Mouse (Mus musculus): ENCODE measurements at regions not wholly inside any gene's neighbourhood (a gene's known extent, or its start where the extent isn't known, plus 50 kb on each side); places are given as distances from the start of the nearest gene placed in this dataset.

- no peaks in the 10 kb centered on the region for H3K4me1 ChIP-seq
- no peaks in the 10 kb centered on the region for H3K36me3 ChIP-seq
- H3K9ac ChIP-seq (replicated peaks) = no peak overlapping the region
- H3K9me3 ChIP-seq = no peaks in the 10 kb centered on the region
- WGBS = 83% methylated on average over 6 of the region's 6 CpGs
- H3K27me3 ChIP-seq = no peaks in the 10 kb centered on the region
- H3K27ac ChIP-seq (replicated peaks) = no peak overlapping the region
- no peak overlapping the region for H3K4me3 ChIP-seq
- no peak for ATAC-seq (ENCODE audit: low FRiP score, low read depth)
- H3K4me2 ChIP-seq (replicated peaks) = no peak overlapping the region
Measured at GRCm38 (mm10) chr9:83265736-83266135, 119.3 kb upstream of the Hmgn3 start.

GRCm38 (mm10) chr9:83259511-83259910 lies 113.0 kb upstream of the Hmgn3 start:
- Histone ChIP-seq H3K4me3 (no peak overlapping the region), H3K9ac (replicated peaks) (no peak overlapping the region), H3K27me3 (no peaks in the 10 kb centered on the region), H3K4me2 (replicated peaks) (no peak overlapping the region), H3K36me3 (no peaks in the 10 kb centered on the region), H3K4me1 (no peaks in the 10 kb centered on the region), H3K9me3 (no peaks in the 10 kb centered on the region), H3K27ac (replicated peaks) (no peak overlapping the region)
- ATAC-seq (ENCODE audit: low FRiP score, low read depth) = no peak
- WGBS = 82% methylated on average over 5 of the region's 5 CpGs

- Histone ChIP-seq H3K27me3 (no peaks in the 10 kb centered on the region), H3K9ac (replicated peaks) (no peak overlapping the region), H3K4me2 (replicated peaks) (no peak overlapping the region), H3K4me1 (no peaks in the 10 kb centered on the region), H3K4me3 (no peak overlapping the region), H3K9me3 (no peaks in the 10 kb centered on the region), H3K36me3 (no peaks in the 10 kb centered on the region), H3K27ac (replicated peaks) (no peak overlapping the region)
- WGBS = 87% methylated on average over 3 of the region's 3 CpGs
- ATAC-seq (ENCODE audit: low FRiP score, low read depth) = no peak
Measured at GRCm38 (mm10) chr9:83258986-83259385, 112.5 kb upstream of the Hmgn3 start.

- Histone ChIP-seq H3K27me3 (no peaks in the 10 kb centered on the region), H3K4me2 (replicated peaks) (no peak overlapping the region), H3K4me3 (no peak overlapping the region), H3K4me1 (no peaks in the 10 kb centered on the region), H3K9me3 (no peaks in the 10 kb centered on the region), H3K27ac (replicated peaks) (no peak overlapping the region), H3K9ac (replicated peaks) (no peak overlapping the region), H3K36me3 (no peaks in the 10 kb centered on the region)
- no peak for ATAC-seq (ENCODE audit: low FRiP score, low read depth)
- WGBS = 87% methylated on average over 3 of the region's 3 CpGs
Measured at GRCm38 (mm10) chr9:83258476-83258875, 112.0 kb upstream of the Hmgn3 start.

GRCm38 (mm10) chr9:83254356-83254755 lies 107.9 kb upstream of the Hmgn3 start:
- WGBS = 95% methylated on average over 6 of the region's 6 CpGs
- no peaks in the 10 kb centered on the region for H3K27me3 ChIP-seq
- no peak overlapping the region for H3K4me2 ChIP-seq (replicated peaks)
- H3K36me3 ChIP-seq = no peaks in the 10 kb centered on the region
- H3K9me3 ChIP-seq = no peaks in the 10 kb centered on the region
- no peak for ATAC-seq (ENCODE audit: low FRiP score, low read depth)
- no peak overlapping the region for H3K9ac ChIP-seq (replicated peaks)
- H3K27ac ChIP-seq (replicated peaks) = no peak overlapping the region
- no peaks in the 10 kb centered on the region for H3K4me1 ChIP-seq
- no peak overlapping the region for H3K4me3 ChIP-seq

- WGBS = 89% methylated on average over 11 of the region's 11 CpGs
Measured at GRCm38 (mm10) chr9:83253789-83254188, 107.3 kb upstream of the Hmgn3 start.

GRCm38 (mm10) chr9:83251793-83252192 lies 105.3 kb upstream of the Hmgn3 start:
- Histone ChIP-seq H3K4me3 (no peak overlapping the region), H3K27ac (replicated peaks) (no peak overlapping the region), H3K27me3 (no peaks in the 10 kb centered on the region), H3K4me1 (no peaks in the 10 kb centered on the region), H3K9ac (replicated peaks) (no peak overlapping the region), H3K9me3 (no peaks in the 10 kb centered on the region), H3K4me2 (replicated peaks) (no peak overlapping the region), H3K36me3 (no peaks in the 10 kb centered on the region)
- 77% methylated on average over 5 of the region's 5 CpGs for WGBS
- no peak for ATAC-seq (ENCODE audit: low FRiP score, low read depth)

More at GRCm38 (mm10) chr9:83253789-83254188, 107.3 kb upstream of the Hmgn3 start:
- H3K9me3 ChIP-seq = no peaks in the 10 kb centered on the region
- no peaks in the 10 kb centered on the region for H3K36me3 ChIP-seq
- no peak overlapping the region for H3K4me3 ChIP-seq
- no peaks in the 10 kb centered on the region for H3K4me1 ChIP-seq
- no peak for ATAC-seq (ENCODE audit: low FRiP score, low read depth)
- H3K27ac ChIP-seq (replicated peaks) = no peak overlapping the region
- H3K27me3 ChIP-seq = no peaks in the 10 kb centered on the region
- H3K4me2 ChIP-seq (replicated peaks) = no peak overlapping the region
- H3K9ac ChIP-seq (replicated peaks) = no peak overlapping the region

- Histone ChIP-seq H3K4me3 (no peak overlapping the region), H3K4me2 (replicated peaks) (no peak overlapping the region), H3K9ac (replicated peaks) (no peak overlapping the region), H3K27me3 (no peaks in the 10 kb centered on the region), H3K36me3 (no peaks in the 10 kb centered on the region), H3K27ac (replicated peaks) (no peak overlapping the region), H3K4me1 (no peaks in the 10 kb centered on the region), H3K9me3 (no peaks in the 10 kb centered on the region)
- no peak for ATAC-seq (ENCODE audit: low FRiP score, low read depth)
- WGBS = 95% methylated on average over 5 of the region's 5 CpGs
Measured at GRCm38 (mm10) chr9:83249871-83250270, 103.4 kb upstream of the Hmgn3 start.

- 90% methylated on average over 2 of the region's 2 CpGs for WGBS
- no peak overlapping the region for H3K4me2 ChIP-seq (replicated peaks)
- no peak for ATAC-seq (ENCODE audit: low FRiP score, low read depth)
- no peak overlapping the region for H3K27ac ChIP-seq (replicated peaks)
- H3K9ac ChIP-seq (replicated peaks) = no peak overlapping the region
- no peaks in the 10 kb centered on the region for H3K9me3 ChIP-seq
- no peaks in the 10 kb centered on the region for H3K4me1 ChIP-seq
- no peak overlapping the region for H3K4me3 ChIP-seq
- H3K36me3 ChIP-seq = no peaks in the 10 kb centered on the region
- no peaks in the 10 kb centered on the region for H3K27me3 ChIP-seq
Measured at GRCm38 (mm10) chr9:83248164-83248730, 101.8 kb upstream of the Hmgn3 start.

- Histone ChIP-seq H3K27me3 (no peaks in the 10 kb centered on the region), H3K4me2 (replicated peaks) (no peak overlapping the region), H3K36me3 (no peaks in the 10 kb centered on the region), H3K4me3 (no peak overlapping the region), H3K9me3 (no peaks in the 10 kb centered on the region), H3K27ac (replicated peaks) (no peak overlapping the region), H3K4me1 (no peaks in the 10 kb centered on the region), H3K9ac (replicated peaks) (no peak overlapping the region)
- no peak for ATAC-seq (ENCODE audit: low FRiP score, low read depth)
- WGBS = 82% methylated on average over 12 of the region's 12 CpGs
Measured at GRCm38 (mm10) chr9:83247066-83247668, 100.7 kb upstream of the Hmgn3 start.

- H3K27ac ChIP-seq (replicated peaks) = no peak overlapping the region
- WGBS = 94% methylated on average over 4 of the region's 4 CpGs
- H3K36me3 ChIP-seq = no peaks in the 10 kb centered on the region
- no peak for ATAC-seq (ENCODE audit: low FRiP score, low read depth)
- H3K27me3 ChIP-seq = no peaks in the 10 kb centered on the region
- H3K4me3 ChIP-seq = no peak overlapping the region
- H3K9me3 ChIP-seq = no peaks in the 10 kb centered on the region
- no peaks in the 10 kb centered on the region for H3K4me1 ChIP-seq
- no peak overlapping the region for H3K9ac ChIP-seq (replicated peaks)
- no peak overlapping the region for H3K4me2 ChIP-seq (replicated peaks)
Measured at GRCm38 (mm10) chr9:83241119-83241518, 94.6 kb upstream of the Hmgn3 start.

GRCm38 (mm10) chr9:83239097-83239496 lies 92.6 kb upstream of the Hmgn3 start:
- Histone ChIP-seq H3K27me3 (no peaks in the 10 kb centered on the region), H3K9me3 (no peaks in the 10 kb centered on the region), H3K4me2 (replicated peaks) (no peak overlapping the region), H3K27ac (replicated peaks) (no peak overlapping the region), H3K9ac (replicated peaks) (no peak overlapping the region), H3K4me3 (no peak overlapping the region), H3K4me1 (no peaks in the 10 kb centered on the region), H3K36me3 (no peaks in the 10 kb centered on the region)
- ATAC-seq (ENCODE audit: low FRiP score, low read depth) = no peak
- 81% methylated on average over 10 of the region's 10 CpGs for WGBS

- no peak overlapping the region for H3K4me2 ChIP-seq (replicated peaks)
- no peaks in the 10 kb centered on the region for H3K27me3 ChIP-seq
- H3K27ac ChIP-seq (replicated peaks) = no peak overlapping the region
- H3K4me1 ChIP-seq = no peaks in the 10 kb centered on the region
- H3K9ac ChIP-seq (replicated peaks) = no peak overlapping the region
- no peak for ATAC-seq (ENCODE audit: low FRiP score, low read depth)
- H3K36me3 ChIP-seq = no peaks in the 10 kb centered on the region
- no peak overlapping the region for H3K4me3 ChIP-seq
- H3K9me3 ChIP-seq = no peaks in the 10 kb centered on the region
Measured at GRCm38 (mm10) chr9:83221866-83222265, 75.4 kb upstream of the Hmgn3 start.

Data from midbrain, embryonic 12.5 days (tissue).